Mouse (Mus musculus) intestine, embryonic 14.5 days (tissue): ENCODE results near the gene Nhsl2. TPM values are rescaled to one million over a fixed set of nuclear protein-coding genes. Genes with fewer than 3 reads are reported as not detected.
A peak's percentile ranks its signal among the peaks of the same experiment; 100 is the strongest.

Source experiments
- ATAC-seq: fragments of 200-750 bp; cut with Nextera tagmentation; replicated peaks from 2 replicates; pipeline ENCODE4 v1.8.0; 2017; ENCODE audit warnings: low read depth, moderate number of reproducible peaks, moderate TSS enrichment, moderate library complexity; ENCODE audit not compliant: low FRiP score, low TSS enrichment
- DNase-seq: peaks from one replicate; pipeline ENCODE4 v3.0.0-alpha.2; 2018; ENCODE audit warnings: low spot score
- H3K27ac ChIP-seq: fragments of 300-500 bp; sonication (generic); 2 replicates; pipeline ENCODE4 v1.5.1; 2014; ENCODE audit warnings: low read depth, mild to moderate bottlenecking, control low read depth
- H3K27me3 ChIP-seq: fragments of 300-500 bp; sonication (generic); replicated peaks from 2 replicates; pipeline ENCODE4 v1.6.1; 2014; ENCODE audit warnings: low read length, control low read depth; ENCODE audit not compliant: control insufficient read depth, insufficient read depth
- H3K36me3 ChIP-seq: fragments of 300-500 bp; sonication (generic); 2 replicates; pipeline ENCODE4 v1.6.1; 2014; ENCODE audit warnings: low read length, control low read depth; ENCODE audit not compliant: control insufficient read depth, insufficient read depth
- H3K4me1 ChIP-seq: fragments of 300-500 bp; sonication (generic); replicated peaks from 2 replicates; pipeline ENCODE4 v1.6.1; 2014; ENCODE audit warnings: low read length, control low read depth, mixed read lengths; ENCODE audit not compliant: control insufficient read depth, insufficient read depth
- H3K4me2 ChIP-seq: fragments of 300-500 bp; sonication (generic); 2 replicates; pipeline ENCODE4 v1.6.1; 2014; ENCODE audit warnings: low read length
- H3K4me3 ChIP-seq: fragments of 300-500 bp; sonication (generic); 2 replicates; pipeline ENCODE4 v1.5.1; 2014; ENCODE audit warnings: low read depth, low read length, control low read depth, mixed read lengths
- H3K9ac ChIP-seq: fragments of 300-500 bp; sonication (generic); 2 replicates; pipeline ENCODE4 v1.6.1; 2014; ENCODE audit warnings: mild to moderate bottlenecking, low read length
- H3K9me3 ChIP-seq: fragments of 300-500 bp; sonication (generic); 2 replicates; pipeline ENCODE4 v1.6.1; 2016; ENCODE audit warnings: low read length, control low read depth; ENCODE audit not compliant: control insufficient read depth
- WGBS: fragments of 180-500 bp; shearing (Covaris S2); extraction: QIAGEN DNeasy Blood & Tissue Kit; methylation state at CpG from one replicate; pipeline ENCODE4 v1.1.7; 2014; 5-methylcytosine and 5-hydroxymethylcytosine counted together
- polyA plus RNA-seq: library from polyadenylated mRNA; unstranded; fragments of >200 nt; fragmentation: Nextera tagmentation; extraction: Ambion mirVana; gene quantifications from 2 replicates; pipeline ENCODE4 v1.2.1, GENCODE M21; 2014

Gene Nhsl2
- polyA plus RNA-seq, 1 experiment from 2014 or later = 13.8 TPM

GRCm38 (mm10) chrX:102070591-102071471 is 221.6 kb downstream of the Nhsl2 start, which contains the start of gene Rtl5:
Gene Rtl5, minus strand, starts transcription at chrX:102071304.
- H3K27me3 ChIP-seq = 0 out of 2 replicates have a peak, but pooled peaks cover 7% of the 10 kb centered on the region
- peak; percentile 89 for ATAC-seq
- WGBS = 14% methylated on average over 50 of the region's 61 CpGs

GRCm38 (mm10) chrX:102071517-102071916 is 222.3 kb downstream of the Nhsl2 start:
- DNase-seq (no peak), ATAC-seq (0 out of 2 replicates have a peak, but pooled peaks have one; percentile 5)
- no peaks in the 10 kb centered on the region for H3K36me3 ChIP-seq
- 9% methylated on average over 2 of the region's 2 CpGs for WGBS
- peak overlapping the region; percentile 58 for H3K4me2 ChIP-seq
- H3K27ac ChIP-seq = peak overlapping the region; percentile 43; the same call in 1 of the 2 replicates
- 0 out of 2 replicates have a peak, but pooled peaks cover 7% of the 10 kb centered on the region for H3K27me3 ChIP-seq
- peak overlapping the region; percentile 43 for H3K4me3 ChIP-seq
- no peak overlapping the region for H3K9ac ChIP-seq
- H3K4me1 ChIP-seq = no peaks in the 10 kb centered on the region
- H3K9me3 ChIP-seq = no peaks in the 10 kb centered on the region

More at GRCm38 (mm10) chrX:102070591-102071471, 221.6 kb downstream of the Nhsl2 start, which contains the start of gene Rtl5:
- Histone ChIP-seq H3K27ac (peak within 1 kb of the TSS; percentile 43), H3K36me3 (no peaks in the 10 kb centered on the region), H3K9me3 (no peaks in the 10 kb centered on the region), H3K4me2 (peak within 1 kb of the TSS; percentile 58), H3K4me3 (peak within 1 kb of the TSS; percentile 43), H3K4me1 (no peaks in the 10 kb centered on the region), H3K9ac (peak within 1 kb of the TSS; percentile 44)
- DNase-seq = peak; percentile 76

GRCm38 (mm10) chrX:102073605-102074325 is 224.6 kb downstream of the Nhsl2 start:
- Histone ChIP-seq H3K4me1 (no peaks in the 10 kb centered on the region), H3K9ac (no peak overlapping the region), H3K36me3 (no peaks in the 10 kb centered on the region), H3K27ac (no peak overlapping the region), H3K9me3 (no peaks in the 10 kb centered on the region), H3K4me3 (no peak overlapping the region), H3K27me3 (0 out of 2 replicates have a peak, but pooled peaks cover 5% of the 10 kb centered on the region), H3K4me2 (no peak overlapping the region)
- no peak for ATAC-seq
- DNase-seq = peak; percentile 1
- 82% methylated on average over 14 of the region's 14 CpGs for WGBS

DNA sequence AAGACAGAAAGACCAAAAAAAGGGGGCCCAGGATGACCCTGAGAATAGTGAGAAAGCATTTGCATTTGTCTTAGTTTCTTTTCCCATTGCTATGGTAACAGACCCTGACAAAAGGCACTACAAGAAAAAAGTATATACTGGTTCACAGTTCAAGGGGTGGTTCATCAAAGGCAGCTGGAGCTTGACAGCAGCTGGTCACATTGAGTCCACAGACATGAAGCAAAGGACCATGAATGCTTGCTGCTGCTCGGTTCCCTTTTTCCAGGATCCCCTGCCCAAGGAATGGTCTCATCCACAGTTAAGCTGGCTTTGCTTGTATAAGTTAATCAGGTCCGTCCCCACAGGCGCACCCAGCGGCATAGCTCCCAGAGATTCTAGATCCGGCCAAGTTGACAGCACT is 225.2 kb downstream of the Nhsl2 start:
- DNase-seq (peak; percentile 29), ATAC-seq (no peak)
- Histone ChIP-seq H3K4me1 (no peaks in the 10 kb centered on the region), H3K4me2 (no peak overlapping the region), H3K27me3 (0 out of 2 replicates have a peak, but pooled peaks cover 5% of the 10 kb centered on the region), H3K4me3 (no peak overlapping the region), H3K9ac (no peak overlapping the region), H3K9me3 (no peaks in the 10 kb centered on the region), H3K36me3 (no peaks in the 10 kb centered on the region), H3K27ac (no peak overlapping the region)
- 82% methylated on average over 5 of the region's 5 CpGs for WGBS

- no peak overlapping the region for H3K4me3 ChIP-seq
- no peak overlapping the region for H3K27ac ChIP-seq
- WGBS = 87% methylated on average over 4 of the region's 4 CpGs
- H3K4me1 ChIP-seq = no peaks in the 10 kb centered on the region
- no peak overlapping the region for H3K4me2 ChIP-seq
- H3K27me3 ChIP-seq = 0 out of 2 replicates have a peak, but pooled peaks cover 5% of the 10 kb centered on the region
- DNase-seq = no peak
- no peak for ATAC-seq
- H3K36me3 ChIP-seq = no peaks in the 10 kb centered on the region
- no peaks in the 10 kb centered on the region for H3K9me3 ChIP-seq
- no peak overlapping the region for H3K9ac ChIP-seq
These were observed 226.0 kb downstream of the Nhsl2 start for GRCm38 (mm10) chrX:102075158-102075557.

DNA sequence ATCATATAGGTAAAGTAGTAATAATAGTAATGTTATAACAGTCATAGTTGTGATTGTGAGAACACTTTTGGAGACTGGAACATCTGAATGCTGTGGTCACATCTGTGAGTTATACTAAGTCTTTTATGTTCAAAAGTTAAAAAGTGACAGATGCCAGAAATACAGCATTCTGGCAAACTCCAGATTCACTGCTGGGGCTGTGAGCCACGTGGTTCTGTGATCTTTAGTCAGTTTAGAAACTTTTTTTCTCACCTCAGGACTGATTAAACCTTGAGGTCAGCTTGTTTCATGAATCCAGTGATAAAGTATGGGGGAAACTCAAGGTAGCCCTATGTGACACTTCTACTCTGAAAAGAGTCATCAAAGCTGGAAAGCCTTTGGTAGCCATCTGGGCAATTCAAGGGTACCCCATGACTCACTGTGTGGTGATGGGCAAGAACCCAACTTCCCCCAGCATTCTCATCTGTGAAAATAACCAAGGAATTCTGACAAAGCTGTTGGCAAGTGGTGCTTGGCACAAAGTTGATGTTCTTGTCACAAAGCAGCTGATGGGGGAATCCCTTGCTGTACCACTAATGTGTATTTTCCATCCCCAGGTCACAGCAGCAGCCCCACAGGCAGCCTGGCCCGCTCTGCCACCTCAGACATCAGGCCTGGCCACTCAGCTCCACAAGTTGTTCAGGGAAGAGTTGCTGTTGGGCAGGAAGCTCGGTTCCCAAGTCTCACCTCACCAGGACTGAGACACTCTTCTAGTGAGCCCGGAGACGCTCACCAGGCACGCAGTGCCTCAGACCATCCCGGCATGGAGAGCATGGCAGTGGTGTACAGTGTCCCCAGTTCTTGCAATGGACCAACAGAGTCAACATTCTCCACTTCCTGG is 227.9 kb downstream of the Nhsl2 start:
- no peaks in the 10 kb centered on the region for H3K4me1 ChIP-seq
- no peaks in the 10 kb centered on the region; the same call in 1 of the 2 replicates for H3K27me3 ChIP-seq
- DNase-seq (no peak), ATAC-seq (no peak)
- 81% methylated on average over 7 of the region's 7 CpGs for WGBS
- no peak overlapping the region for H3K4me3 ChIP-seq
- H3K36me3 ChIP-seq = no peaks in the 10 kb centered on the region
- H3K4me2 ChIP-seq = no peak overlapping the region
- H3K9me3 ChIP-seq = no peaks in the 10 kb centered on the region
- no peak overlapping the region for H3K9ac ChIP-seq
- no peak overlapping the region for H3K27ac ChIP-seq

GRCm38 (mm10) chrX:102081076-102081475 is 231.9 kb downstream of the Nhsl2 start:
- no peak for ATAC-seq

More at GRCm38 (mm10) chrX:102081076-102081475, 231.9 kb downstream of the Nhsl2 start:
- Histone ChIP-seq H3K9me3 (no peaks in the 10 kb centered on the region), H3K27me3 (no peaks in the 10 kb centered on the region; the same call in none of the 2 replicates), H3K36me3 (no peaks in the 10 kb centered on the region), H3K4me1 (no peaks in the 10 kb centered on the region), H3K4me2 (no peak overlapping the region), H3K9ac (no peak overlapping the region), H3K4me3 (no peak overlapping the region), H3K27ac (no peak overlapping the region)
- WGBS = 57% methylated on average over 10 of the region's 10 CpGs
- no peak for DNase-seq
